Mouse (Mus musculus): ENCODE results near the gene 4932415D10Rik.
A peak's percentile ranks its signal among the peaks of the same experiment; 100 is the strongest.

4932415D10Rik gene

GRCm38 (mm10) chr10:82316482-82316881 is at the start of gene 4932415D10Rik:
TSS of gene 4932415D10Rik (minus strand) at chr10:82316582.
- DNase-seq (ENCODE audit: low spot score) = no peak

GRCm38 (mm10) chr10:82361911-82362310 is 45.5 kb upstream of the 4932415D10Rik start:
- no peak for DNase-seq (ENCODE audit: low spot score)

GRCm38 (mm10) chr10:82355401-82355800 is 39.0 kb upstream of the 4932415D10Rik start:
- DNase-seq (ENCODE audit: low spot score) = no peak

- DNase-seq (ENCODE audit: low spot score) = peak; percentile 77
Observed at GRCm38 (mm10) chr10:82354083-82355010, 38.0 kb upstream of the 4932415D10Rik start, which contains the start of gene Gm4924. TSS of gene Gm4924 (plus strand) at chr10:82354255.

- DNase-seq (ENCODE audit: low spot score) = no peak
Observed at GRCm38 (mm10) chr10:82329826-82330225, 13.4 kb upstream of the 4932415D10Rik start.

DNA sequence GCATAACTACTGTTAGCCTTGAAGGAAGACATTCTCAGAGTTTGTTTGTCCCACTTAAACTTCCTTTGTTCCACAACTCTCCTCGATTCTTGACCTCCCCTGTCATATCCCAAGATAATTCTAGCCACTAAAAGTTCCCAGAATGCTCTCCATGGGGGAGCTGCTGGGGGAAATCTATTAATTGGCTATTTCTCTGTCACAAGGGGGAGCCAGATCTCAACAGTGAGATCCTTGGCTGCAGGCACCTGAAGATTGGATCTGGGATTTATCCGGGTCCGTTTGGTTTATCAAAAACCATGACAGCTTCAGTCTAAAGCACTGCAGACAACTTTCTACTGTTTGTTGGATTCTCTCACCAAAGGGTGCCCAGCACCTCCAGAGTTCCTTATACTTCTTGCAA is 3.8 kb upstream of the 4932415D10Rik start:
- no peak for DNase-seq (ENCODE audit: low spot score)

GRCm38 (mm10) chr10:82296440-82296839 is 19.9 kb downstream of the 4932415D10Rik start:
- DNase-seq (ENCODE audit: low spot score) = no peak

- no peak for DNase-seq (ENCODE audit: low spot score)
Observed at GRCm38 (mm10) chr10:82257331-82257730, 59.1 kb downstream of the 4932415D10Rik start.

DNA sequence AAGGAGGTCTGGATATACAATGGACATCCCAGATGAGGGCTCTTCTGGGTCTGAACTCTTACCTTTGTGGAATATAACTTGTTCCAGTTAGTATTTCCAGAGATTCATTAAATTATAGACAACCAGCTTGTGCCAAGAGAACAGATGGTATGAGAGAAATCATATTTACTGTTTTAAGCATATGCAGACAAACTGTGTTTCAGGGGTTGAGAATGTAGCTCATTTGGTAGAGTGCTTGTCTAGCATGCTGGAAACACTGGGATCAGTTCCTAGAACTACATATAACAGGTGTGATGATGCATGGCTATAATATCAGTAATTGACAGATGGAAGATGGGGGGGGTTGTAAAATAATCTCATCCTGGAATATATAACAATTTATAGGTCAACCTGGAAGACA is 71.4 kb downstream of the 4932415D10Rik start:
- DNase-seq (ENCODE audit: low spot score) = no peak

DNA sequence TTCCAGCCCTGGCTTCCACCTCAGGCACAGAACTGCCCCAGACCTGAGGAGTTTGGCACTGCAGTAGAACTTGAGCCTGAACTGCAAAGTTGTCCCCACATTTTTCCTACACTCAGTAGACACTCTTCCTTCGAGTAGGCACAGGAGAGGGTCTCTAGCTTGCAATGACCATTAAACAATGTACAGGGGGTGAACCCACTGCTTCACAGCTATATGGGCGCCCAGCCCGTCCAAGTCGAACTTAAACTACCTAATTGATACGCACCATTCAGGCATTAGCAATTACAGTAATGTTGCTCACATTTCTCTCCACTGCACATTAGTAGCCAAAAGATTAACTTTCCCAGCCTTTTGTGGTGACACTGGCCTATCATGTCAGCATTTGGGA is 75.0 kb downstream of the 4932415D10Rik start:
- no peak for DNase-seq (ENCODE audit: low spot score)

DNA sequence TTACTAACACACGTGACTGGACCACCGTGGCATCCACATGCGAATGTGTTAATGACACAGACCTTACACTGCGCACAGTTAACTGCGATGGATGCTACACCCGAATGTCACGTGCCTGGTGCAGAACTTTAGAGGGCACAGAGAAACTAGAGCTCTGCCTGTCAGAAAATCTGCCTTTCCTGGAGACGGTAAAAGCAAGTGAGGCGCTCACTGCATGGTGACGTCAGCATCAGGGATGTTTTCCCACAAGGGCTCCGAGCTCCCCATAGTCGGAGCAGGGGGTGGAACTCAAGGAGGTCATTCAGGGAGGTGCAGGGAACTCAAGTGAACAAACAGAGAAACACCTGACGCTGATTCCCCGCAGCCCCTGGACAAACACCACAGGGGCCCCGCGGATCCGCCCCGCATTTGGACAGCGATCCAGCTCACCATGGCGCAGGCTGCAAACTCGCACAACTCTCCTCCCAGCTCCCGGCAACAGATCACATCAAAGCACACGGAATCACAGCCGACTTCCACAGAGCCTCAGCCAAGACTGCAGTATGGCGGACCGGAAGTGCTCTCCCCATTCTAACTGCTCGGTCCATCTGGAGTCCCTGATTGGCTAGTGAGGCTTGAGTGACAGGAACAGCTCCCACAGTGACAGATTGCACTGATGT is 75.5 kb downstream of the 4932415D10Rik start, which contains the start of gene Zfp938:
Gene Zfp938, minus strand, starts transcription at position 539 of the 659 bp plus-strand sequence.
- DNase-seq (ENCODE audit: low spot score) = peak; percentile 59
